Mouse (Mus musculus): ENCODE results near the gene Tor1aip1.
A peak's percentile ranks its signal among the peaks of the same experiment; 100 is the strongest.

Gene Tor1aip1

GRCm38 (mm10) chr1:156035930-156036737 lies at the start of gene Tor1aip1:
Tor1aip1 (minus strand) TSS chr1:156036480.
- DNase-seq (ENCODE audit: low read depth, low spot score) = peak; percentile 99

- DNase-seq (ENCODE audit: low read depth, low spot score) = peak; percentile 64
Measured at GRCm38 (mm10) chr1:156085770-156086169, 49.5 kb upstream of the Tor1aip1 start.

- no peak for DNase-seq (ENCODE audit: low read depth, low spot score)
Measured at GRCm38 (mm10) chr1:156084603-156085002, 48.3 kb upstream of the Tor1aip1 start.

GRCm38 (mm10) chr1:156077655-156078054 lies 41.4 kb upstream of the Tor1aip1 start:
- DNase-seq (ENCODE audit: low read depth, low spot score) = no peak

GRCm38 (mm10) chr1:156076474-156076873 lies 40.2 kb upstream of the Tor1aip1 start:
- DNase-seq (ENCODE audit: low read depth, low spot score) = peak; percentile 92

DNA sequence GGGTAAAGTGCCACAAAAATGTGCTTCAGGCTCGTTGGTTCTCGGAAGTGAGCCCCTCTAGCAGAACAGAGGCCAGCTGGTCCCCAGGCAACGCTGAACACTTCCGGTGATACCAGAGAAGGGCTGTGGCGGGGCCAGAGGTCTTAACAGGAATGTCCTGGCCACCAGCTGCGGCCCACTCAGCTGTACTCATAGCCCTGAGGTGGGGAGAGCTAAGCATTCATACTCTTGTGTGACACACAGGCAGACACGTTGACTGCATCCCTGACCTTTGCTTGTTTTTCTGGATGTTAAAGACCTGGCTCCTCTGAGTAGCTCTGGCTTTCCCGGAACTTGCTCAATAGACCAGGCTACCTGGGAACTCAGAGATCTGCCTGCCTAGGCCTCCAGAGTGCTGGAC lies 38.3 kb upstream of the Tor1aip1 start:
- DNase-seq (ENCODE audit: low read depth, low spot score) = no peak

DNA sequence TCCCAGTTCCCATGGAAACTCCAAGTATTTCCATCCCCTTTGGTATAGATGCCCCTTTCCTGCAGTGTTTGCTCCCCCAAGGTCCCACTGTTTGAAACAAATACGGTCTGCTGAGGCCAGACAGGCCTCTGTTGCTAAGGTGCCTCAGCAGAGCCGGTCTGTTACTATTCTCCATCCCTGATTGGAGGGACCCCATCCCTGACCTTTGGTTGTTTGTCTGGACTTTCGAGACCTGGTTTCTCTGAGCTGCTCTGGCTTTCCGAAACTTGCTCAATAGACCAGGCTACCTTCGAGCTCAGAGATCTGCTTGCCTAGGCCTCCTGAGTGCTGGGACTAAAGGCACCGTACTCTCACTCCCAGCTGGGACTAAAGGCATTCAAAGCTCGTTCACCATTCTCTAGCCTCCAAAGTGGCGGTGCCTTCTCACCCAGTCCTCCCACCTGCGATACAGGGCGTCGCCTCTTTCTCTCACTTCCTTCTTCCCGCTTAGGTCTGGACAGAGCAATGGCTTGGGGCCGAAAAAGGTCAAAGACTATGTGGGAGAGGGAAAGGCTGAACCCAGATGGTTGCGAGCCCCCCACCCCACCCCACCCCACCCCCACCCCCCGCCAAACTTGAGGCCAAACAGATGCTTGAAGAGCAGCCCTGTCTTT lies 37.0 kb upstream of the Tor1aip1 start:
- DNase-seq (ENCODE audit: low read depth, low spot score) = peak; percentile 62

- DNase-seq (ENCODE audit: low read depth, low spot score) = no peak
Measured at GRCm38 (mm10) chr1:156070106-156070505, 33.8 kb upstream of the Tor1aip1 start.

DNA sequence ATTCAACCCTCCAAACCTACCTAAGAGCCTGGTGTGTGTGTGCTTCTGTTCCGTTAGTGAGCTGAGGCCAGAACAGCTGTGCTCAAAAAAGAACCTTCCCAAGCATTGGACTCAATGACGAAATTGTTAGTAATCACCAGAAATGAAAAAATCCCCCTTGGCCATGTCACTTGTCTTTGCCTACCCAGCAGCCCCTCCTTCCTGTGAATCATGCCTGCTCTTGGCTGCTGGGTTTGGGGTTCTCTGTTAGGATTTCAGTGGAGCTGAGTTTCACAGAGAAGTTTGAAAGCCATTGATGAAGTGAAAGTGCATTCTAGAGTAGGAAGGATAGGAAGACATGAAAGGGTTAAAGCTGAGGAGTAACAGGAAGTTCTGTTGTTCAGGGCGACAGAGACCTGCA lies 29.9 kb upstream of the Tor1aip1 start:
- no peak for DNase-seq (ENCODE audit: low read depth, low spot score)

DNA sequence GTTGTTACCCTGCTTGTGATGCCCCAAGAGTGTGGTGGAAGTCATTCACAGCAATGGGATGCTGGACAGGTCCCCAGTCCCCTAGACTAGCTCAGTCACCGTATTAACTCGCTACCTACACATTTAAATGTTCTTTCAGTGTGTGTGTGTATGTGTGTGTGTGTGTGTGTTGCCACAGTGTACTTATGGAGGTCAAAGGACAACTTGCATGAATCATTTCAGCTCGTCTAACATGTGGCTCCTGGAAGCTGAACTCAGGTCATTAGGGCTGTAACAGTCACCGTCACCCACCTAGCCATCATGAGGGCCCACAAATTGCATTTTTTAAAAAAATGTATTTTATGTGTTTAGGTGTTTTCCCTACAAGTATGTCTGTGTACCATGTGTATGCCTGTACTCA lies 25.9 kb upstream of the Tor1aip1 start:
- no peak for DNase-seq (ENCODE audit: low read depth, low spot score)

DNA sequence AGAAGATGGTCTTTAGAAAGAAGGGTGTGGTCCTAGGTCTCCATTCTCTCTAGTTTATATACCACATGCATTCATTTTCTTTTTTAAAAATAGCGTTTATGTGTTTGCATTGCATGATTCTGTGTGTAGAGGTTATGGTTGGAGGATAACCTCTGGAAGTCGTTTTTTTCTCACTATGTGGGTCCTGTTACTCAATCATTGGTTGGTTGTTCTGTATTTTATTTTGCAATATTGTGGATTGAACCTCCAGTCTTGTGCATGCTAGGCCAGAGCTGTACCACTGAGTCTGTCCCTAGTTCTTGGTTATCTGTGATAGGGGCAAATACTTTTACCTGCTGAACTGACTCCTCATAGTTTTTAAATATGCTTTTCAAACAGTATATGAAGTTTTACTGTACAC lies 21.9 kb upstream of the Tor1aip1 start:
- DNase-seq (ENCODE audit: low read depth, low spot score) = no peak

DNA sequence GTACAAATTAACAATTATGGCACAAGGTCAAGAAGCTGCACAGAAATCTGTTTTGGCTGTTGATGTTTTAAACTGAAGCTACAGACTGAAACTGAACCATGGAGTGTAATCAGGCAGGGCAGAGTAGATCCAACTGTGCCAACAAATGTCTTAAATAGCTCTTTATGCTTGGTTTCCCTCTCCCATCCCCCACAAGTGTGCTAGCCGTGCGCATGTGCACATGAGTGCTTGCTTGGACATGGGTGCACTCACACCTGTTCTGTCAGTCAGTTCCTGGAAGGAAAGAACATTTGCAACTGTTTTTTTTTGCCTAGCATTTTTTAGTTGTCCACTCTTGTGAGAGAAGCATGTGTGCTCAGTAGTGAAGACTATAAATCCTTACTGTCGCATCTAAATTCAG lies 10.4 kb upstream of the Tor1aip1 start:
- DNase-seq (ENCODE audit: low read depth, low spot score) = no peak

- no peak for DNase-seq (ENCODE audit: low read depth, low spot score)
Measured at GRCm38 (mm10) chr1:156044211-156044611, 7.9 kb upstream of the Tor1aip1 start.

- peak; percentile 90 for DNase-seq (ENCODE audit: low read depth, low spot score)
Measured at GRCm38 (mm10) chr1:156043027-156043426, 6.7 kb upstream of the Tor1aip1 start.

DNA sequence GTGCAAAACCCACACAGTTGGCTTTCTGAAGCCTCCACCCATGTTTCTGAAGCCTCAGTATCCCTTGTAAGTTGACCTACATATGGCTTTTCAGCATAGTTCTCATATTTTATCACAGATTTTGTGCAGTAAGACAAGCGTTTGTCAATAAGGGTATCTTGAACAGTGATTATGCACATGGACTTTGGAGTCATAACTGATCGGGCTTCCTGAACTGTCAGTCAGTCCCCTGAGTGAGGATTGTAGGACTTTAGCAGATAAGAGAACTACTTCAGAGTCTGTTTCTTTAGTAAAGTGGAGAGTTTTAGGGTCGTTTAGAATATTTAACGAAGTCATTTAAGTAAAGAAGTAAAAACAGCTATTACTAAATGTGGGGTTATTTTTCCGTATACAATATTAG lies 6.2 kb upstream of the Tor1aip1 start:
- no peak for DNase-seq (ENCODE audit: low read depth, low spot score)

- DNase-seq (ENCODE audit: low read depth, low spot score) = peak; percentile 56
Measured at GRCm38 (mm10) chr1:156041451-156042241, 5.4 kb upstream of the Tor1aip1 start.

GRCm38 (mm10) chr1:156040731-156041401 lies 4.6 kb upstream of the Tor1aip1 start:
- peak; percentile 98 for DNase-seq (ENCODE audit: low read depth, low spot score)

DNA sequence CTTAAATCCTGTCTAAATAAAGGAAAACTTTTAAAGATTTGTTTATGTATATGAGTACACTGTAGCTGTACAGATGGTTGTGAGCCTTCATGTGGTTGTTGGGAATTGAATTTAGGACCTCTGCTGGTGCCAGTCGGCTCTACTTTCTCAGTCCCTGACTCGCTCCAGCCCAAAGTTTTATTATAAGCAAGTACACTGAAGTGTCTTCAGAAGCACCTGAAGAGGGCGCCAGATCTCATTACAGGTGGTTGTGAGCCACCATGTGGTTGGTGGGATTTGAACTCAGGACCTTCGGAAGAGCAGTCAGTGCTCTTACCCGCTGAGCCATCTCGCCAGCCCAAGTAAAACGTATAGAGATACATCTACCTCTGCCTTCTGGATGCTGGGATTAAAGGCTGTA lies 3.7 kb upstream of the Tor1aip1 start:
- peak; percentile 93 for DNase-seq (ENCODE audit: low read depth, low spot score)

- no peak for DNase-seq (ENCODE audit: low read depth, low spot score)
Measured at GRCm38 (mm10) chr1:156037144-156037583, 884 bp upstream of the Tor1aip1 start.

DNA sequence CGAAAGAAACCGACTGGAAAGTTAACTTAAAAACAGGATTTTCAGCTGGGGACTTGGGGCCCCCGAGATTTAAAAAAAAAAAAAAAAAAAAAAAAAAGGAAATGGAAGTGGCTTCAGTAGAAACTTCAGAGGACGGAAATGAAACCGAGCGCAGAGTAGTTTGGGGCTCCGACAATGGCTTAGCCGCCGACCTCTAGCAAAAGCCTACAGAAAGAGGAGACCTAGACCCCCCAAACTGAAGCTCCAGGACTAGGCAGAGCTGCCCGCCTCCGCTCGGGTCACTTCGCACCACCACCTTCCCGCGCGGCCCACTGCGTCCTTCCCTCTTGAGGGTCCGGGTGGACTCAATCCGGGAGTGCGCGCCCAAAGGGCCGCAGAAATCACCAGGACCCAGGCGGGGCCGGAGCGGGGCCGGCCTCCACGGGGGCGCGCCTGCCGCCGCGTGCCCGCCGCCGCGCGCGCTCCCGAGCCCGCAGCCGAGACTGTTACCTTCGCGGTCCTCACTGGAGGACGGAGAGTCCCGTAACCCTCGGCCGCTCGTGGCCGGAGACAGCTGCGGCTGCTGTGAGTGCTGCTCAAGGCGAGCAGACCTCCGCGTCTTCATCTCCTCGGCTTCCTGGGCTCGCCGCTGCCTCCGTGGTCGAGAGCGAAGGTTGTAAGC lies 881 bp downstream of the Tor1aip1 start, which contains the start of gene Tor1aip2:
TSS of gene Tor1aip2 (plus strand) at position 135 of the 661 bp plus-strand sequence.
- peak; percentile 88 for DNase-seq (ENCODE audit: low read depth, low spot score)

DNA sequence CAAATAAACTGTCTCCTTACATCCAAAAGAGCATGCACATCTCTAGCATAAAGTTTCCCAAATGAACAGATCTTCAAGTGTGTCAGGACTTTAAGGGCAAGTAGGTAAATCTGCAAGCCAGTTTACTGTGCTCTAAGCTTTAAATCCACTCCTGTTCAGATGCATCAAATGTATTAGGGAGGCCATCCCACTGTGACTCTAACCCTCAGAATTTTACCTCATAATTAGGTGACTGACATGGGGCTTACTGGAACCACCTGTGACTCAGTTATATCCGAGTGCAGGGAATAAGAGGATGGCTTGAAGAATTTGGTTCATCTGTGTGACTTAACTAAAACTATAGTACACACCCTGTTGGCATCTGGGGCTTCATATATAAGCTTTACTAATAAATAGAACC lies 1.6 kb downstream of the Tor1aip1 start:
- DNase-seq (ENCODE audit: low read depth, low spot score) = no peak

Data from ES-CJ7 (cell line).